Mouse (Mus musculus) ovary, postnatal 36 days (tissue): Measurements from ENCODE around the gene Mgst2.

Source experiments
- DNase-seq: peaks from one replicate; pipeline ENCODE4 v3.0.0; 2022; ENCODE audit warnings: low spot score, mixed read lengths

Gene Mgst2

DNA sequence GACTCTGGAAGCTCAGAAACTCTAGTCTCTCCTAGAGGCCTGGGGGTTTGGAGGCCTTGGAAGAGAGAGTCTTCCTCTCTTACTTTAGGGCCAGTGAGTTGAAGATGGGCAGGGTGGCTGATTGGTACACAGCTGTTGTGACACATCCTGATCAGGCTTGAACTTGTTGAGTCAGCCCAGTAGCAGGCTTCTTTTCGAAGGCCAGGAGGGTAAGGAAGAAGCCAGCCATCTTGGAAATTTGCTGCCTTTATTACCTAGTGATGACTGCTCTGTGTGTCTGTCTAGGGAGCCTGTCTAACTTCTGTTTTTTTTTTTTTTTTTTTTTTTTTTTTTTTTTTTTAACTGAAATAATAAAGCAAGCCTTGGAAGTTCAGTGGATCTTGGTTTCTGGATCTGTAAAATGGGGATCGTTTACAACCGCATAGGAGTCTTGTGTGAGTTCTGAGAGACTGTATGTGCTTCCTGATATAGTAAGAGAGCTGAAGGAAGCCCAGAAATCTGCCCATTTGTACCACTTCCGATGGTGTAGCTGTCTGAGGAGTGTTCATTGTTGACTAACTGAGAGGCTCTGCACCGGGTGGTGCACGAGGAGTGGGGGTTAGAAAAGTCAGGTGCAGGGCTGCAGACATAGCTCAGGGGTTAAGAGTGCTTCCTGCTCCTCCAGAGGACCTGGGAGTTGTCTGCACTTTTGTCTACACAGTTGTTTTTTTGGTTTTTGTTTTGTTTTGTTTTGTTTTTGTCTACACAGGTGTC lies 5.7 kb upstream of the Mgst2 start:
- no peak for DNase-seq

- no peak for DNase-seq
Measured at GRCm38 (mm10) chr3:51659415-51659814, 745 bp upstream of the Mgst2 start.

DNA sequence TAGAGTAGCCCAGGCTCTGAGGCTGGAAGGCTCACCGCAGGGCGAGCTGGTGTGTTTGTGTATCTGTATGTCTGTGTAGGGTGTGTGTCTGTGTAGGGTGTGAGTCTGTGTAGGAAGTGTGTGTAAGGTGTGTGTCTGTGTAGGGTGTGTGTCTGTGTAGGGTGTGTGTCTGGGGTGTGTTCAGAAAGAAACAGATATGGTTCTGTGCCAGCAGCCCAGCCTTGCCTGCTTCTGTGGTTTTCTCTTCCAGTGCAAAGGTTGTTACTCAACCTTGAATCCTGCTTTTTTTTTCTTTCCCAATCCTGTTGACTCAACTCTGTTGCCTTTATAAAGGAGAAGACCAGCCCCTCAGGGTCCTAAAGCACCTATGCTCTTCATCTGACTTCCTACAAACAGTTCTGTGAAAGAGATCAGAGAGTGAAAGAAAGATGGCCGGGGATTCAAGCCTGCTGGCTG lies 689 bp downstream of the Mgst2 start:
- DNase-seq = peak; percentile 11

GRCm38 (mm10) chr3:51661376-51661775 lies 1.2 kb downstream of the Mgst2 start:
- no peak for DNase-seq

DNA sequence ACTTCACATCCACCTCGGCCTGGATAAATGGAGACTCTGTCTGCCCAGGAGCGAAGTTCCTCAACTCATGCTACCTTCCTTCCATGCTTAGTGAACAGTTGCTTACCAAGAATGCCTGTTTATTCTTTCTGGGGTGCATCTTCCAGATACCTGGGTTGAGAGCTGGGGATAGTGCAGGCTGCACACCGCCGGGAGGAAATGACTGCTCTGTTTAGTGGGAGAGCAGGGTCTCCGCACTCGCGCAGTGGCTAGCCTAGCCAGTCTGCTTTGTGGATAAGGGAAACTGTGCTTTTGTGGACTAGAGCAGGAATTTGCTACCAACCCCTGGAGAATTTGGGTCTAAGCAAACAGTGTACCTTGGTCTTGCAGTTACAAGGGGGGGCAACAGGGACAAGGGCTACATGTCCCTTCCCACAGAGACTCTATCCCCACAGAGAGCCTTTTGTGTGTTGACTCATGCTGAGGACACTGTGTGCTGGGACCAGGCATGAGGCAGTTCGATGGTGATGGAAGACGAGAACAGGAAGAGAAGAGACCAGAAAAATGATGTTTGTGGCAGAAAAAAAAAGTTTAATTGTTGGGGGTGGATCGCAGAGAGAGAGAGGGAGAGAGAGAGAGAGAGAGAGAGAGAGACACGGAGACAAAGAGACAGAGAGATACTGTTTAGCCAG lies 1.9 kb downstream of the Mgst2 start:
- no peak for DNase-seq

DNA sequence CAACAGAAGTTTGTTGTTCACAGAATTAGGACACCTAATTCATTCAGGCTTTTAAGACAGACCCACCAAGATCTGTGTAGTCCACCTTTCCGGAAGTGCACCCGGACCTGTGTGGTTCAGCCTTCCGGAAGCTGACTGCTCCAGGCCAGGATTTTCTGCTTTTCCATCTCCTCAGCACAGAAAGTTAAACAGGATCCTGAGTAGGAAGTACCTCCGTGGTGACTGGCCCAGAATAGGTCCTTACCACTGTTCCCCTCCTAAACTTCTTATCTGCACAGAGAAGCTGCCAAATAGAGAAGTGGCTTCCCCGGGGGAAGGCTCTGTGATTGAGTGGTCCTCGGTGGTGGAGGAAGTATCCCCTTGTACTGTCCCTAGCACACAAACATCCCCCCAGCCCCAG lies 2.4 kb downstream of the Mgst2 start:
- no peak for DNase-seq

GRCm38 (mm10) chr3:51668607-51669006 lies 8.4 kb downstream of the Mgst2 start:
- DNase-seq = no peak

GRCm38 (mm10) chr3:51670414-51671070 lies 10.4 kb downstream of the Mgst2 start:
- DNase-seq = no peak

DNA sequence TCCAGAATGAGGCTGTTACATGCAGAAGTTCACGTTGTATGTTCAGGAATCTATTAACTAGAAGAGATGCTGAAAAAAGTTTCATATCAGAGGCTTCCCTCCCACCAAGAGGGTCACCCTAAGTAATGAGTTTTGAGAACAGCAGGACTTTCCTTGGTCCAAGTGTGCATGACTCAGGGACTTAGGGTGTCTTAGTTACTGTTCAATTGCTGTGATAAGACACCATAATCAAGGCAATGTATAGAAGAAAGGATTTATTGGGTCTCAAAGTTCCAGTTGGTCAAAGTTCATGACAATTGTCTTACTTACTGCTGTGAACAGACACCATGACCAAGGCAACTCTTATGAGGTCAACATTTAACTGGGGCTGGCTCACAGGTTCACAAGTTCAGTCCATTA lies 10.9 kb downstream of the Mgst2 start:
- no peak for DNase-seq

DNA sequence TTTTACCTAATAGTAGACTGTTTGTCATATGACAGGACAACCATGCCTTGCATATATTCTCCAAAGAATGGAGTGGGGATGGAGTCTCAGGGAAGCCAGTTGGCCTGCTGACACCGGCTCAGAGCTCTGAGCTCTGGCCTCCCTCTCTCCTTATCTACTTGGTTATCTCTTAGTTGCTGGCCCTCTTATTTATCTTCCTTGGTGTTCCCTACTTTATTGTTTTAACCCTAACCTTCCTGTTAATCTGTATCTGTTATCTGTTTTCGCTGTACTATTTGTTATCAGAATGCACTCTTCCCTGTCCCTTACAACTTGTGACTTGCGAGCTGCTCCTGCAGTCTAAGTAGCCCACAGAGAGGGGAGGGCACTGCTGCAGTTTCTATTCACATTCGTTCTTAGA lies 12.5 kb downstream of the Mgst2 start:
- no peak for DNase-seq

- DNase-seq = peak; percentile 45
Measured at GRCm38 (mm10) chr3:51673408-51674086, 13.4 kb downstream of the Mgst2 start.

- no peak for DNase-seq
Measured at GRCm38 (mm10) chr3:51674963-51675362, 14.8 kb downstream of the Mgst2 start.

GRCm38 (mm10) chr3:51685539-51685938 lies 25.4 kb downstream of the Mgst2 start:
- no peak for DNase-seq

DNA sequence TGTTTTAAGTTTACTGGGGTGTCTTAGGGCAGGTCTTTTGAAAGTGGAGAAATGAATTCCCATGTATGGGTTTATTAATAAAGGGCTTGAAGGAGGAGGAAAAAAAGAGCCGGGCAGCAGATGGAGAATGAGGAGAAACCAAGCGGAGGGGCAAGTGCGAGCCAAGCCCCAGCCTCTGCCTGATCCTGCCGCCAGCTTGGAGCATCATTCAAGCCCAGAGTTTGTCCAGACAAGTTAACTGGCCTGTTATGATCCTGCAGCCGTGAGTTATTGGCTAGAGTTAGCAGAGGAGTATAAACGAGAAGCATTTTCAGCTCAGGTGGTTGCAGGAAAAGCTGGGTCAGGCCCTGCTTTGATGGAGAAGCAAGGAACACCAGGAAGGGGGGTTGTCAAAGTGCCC lies 26.2 kb downstream of the Mgst2 start:
- no peak for DNase-seq

DNA sequence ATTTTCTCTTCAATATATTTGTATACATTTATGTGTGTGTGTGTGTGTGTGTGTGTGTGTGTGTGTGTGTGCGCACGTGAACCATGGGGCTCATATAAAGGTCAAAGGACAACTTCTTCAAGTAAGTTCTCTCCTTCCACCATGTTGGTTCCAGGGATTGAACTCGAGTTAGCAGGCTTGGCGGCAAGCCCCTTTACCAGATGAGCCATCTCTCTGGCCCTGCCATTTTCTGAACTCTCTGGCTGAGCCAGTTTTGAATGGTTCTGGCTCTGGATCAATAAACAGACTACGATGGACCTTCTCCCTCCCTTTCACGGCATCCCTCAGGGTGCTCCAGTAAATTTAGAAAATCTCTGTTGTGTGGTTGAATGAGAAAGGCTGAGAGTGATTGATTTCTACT lies 26.6 kb downstream of the Mgst2 start:
- no peak for DNase-seq

GRCm38 (mm10) chr3:51688725-51689124 lies 28.6 kb downstream of the Mgst2 start:
- no peak for DNase-seq

DNA sequence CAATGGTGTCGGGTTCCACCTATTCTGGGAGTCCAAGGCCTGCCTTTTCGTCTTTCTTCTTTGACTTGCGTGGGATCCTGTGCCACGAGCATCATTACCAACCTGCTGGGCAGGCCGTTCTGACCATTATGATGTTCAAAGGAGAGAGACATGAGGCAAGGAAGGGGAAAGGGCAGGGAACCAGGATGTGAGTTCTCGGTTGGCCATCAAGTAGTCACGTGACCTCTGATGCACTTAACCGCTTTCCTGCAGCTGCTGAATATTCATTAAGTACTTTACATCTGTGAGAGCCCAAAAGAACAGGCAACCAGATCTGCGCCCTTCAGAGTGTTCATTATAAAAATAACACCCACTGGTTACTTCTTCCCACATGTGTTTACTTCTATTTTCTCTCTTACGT lies 33.0 kb downstream of the Mgst2 start:
- DNase-seq = no peak

DNA sequence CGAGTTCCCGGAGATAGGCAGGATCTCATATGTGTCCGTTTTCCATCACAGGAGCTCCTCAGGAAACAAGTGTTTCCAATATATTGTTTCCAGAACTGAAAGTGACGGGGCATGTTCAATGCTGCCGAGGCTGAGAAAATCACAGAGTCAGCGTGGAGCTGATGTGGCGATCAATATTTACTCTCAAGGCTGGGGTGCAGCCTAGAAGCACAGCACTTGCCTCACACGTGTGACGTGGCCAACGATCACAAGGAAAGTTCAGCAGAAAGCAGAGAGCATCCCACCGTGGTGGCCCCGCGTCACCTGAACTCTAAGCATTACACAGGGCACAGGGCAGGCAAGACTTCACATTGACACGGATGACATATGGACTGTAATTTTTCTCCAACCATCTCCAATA lies 34.4 kb downstream of the Mgst2 start:
- no peak for DNase-seq

GRCm38 (mm10) chr3:51695713-51696112 lies 35.6 kb downstream of the Mgst2 start:
- no peak for DNase-seq

DNA sequence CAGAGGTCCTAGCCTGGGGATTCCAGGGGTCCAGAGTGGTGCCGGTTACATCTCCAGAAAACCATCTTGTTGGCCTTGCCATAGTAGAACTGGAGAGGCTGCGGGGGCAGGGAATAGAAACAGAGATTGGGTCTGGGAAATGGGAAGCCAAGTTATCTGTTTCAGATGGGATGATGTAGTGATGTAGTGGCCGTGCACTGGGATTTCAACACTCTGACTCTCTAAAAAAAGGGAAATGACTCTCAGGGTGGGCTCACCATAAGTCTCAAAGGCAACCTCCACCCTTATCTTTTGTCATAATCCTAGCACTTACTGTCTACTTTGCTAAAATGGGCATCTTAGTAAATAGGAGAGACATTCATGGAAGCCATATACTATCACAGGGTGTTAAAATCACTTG lies 37.8 kb downstream of the Mgst2 start:
- DNase-seq = no peak

DNA sequence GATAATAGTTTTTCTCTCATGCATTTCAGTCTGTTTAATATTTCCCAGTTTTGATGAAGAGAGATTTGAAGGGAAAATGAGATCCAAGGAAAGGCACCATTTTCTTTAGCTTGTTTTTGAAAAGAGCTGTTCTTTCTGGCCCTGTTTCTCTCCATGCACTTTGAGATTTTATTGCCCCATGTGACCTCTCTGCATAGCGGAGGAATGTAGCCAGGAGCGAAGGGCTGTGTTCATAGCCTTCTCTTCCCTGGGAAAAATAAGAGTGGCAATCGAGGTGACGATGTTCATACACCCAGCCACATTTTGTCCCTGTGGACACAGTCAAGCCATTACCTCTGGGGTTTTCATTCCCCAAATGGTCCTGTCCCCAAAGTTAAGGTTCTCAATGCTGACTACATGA lies 40.0 kb downstream of the Mgst2 start:
- DNase-seq = no peak

DNA sequence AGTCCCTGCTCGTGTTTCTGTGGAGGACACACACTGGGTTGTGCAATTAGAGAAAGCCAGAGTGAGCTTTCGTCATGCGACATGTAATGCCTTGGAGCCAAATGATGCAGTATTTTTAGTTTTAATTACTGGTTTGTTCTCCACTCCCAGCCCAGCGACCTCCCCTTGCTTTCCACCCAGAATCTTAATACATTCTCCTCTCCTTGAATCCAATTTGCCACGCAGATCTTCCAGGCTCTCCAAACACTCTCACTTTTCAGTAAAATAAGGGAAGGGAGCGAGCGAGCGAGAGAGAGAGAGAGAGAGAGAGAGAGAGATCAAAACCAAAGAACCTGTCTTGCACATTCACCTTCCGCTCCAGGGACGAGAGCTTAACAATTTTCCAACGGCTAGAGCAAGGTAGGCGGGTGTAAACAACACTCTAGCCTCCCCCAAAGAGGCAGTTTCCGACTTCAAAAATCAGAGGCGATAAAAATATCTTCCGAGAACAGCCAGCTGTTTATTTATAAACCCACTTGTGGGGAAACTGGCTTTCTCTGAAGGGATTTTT lies 40.6 kb downstream of the Mgst2 start:
- no peak for DNase-seq
